Mouse (Mus musculus): ENCODE measurements around the gene Tlr13.
A peak's percentile ranks its signal among the peaks of the same experiment; 100 is the strongest.
"Not testable (repeated sequence)": the region's sequence is repeated elsewhere in the genome, so short reads cannot be mapped to it uniquely, and the experiment has no call there.

Gene Tlr13

GRCm38 (mm10) chrX:106186713-106187649 lies 44.0 kb downstream of the Tlr13 start, which contains the start of gene Pgk1:
Gene Pgk1, plus strand, starts transcription at chrX:106187100.
- DNase-seq (ENCODE audit: low spot score) = peak; percentile 93

GRCm38 (mm10) chrX:106187737-106188136 lies 44.7 kb downstream of the Tlr13 start:
- DNase-seq (ENCODE audit: low spot score) = peak; percentile 18

- DNase-seq (ENCODE audit: low spot score) = no peak
These were observed 46.4 kb downstream of the Tlr13 start for GRCm38 (mm10) chrX:106189356-106189755.

GRCm38 (mm10) chrX:106190091-106190490 lies 47.1 kb downstream of the Tlr13 start:
- DNase-seq (ENCODE audit: low spot score) = no peak

- not testable (repeated sequence) for DNase-seq (ENCODE audit: low spot score)
These were observed 51.4 kb downstream of the Tlr13 start for GRCm38 (mm10) chrX:106194361-106194760.

GRCm38 (mm10) chrX:106197308-106197707 lies 54.3 kb downstream of the Tlr13 start:
- no peak for DNase-seq (ENCODE audit: low spot score)

GRCm38 (mm10) chrX:106198904-106199303 lies 55.9 kb downstream of the Tlr13 start:
- DNase-seq (ENCODE audit: low spot score) = no peak

- DNase-seq (ENCODE audit: low spot score) = no peak
These were observed 66.1 kb downstream of the Tlr13 start for GRCm38 (mm10) chrX:106209100-106209499.

All from urinary bladder, postnatal 14 days (tissue).